Mouse (Mus musculus) megakaryocyte, embryonic 14.5 days (primary cell): Measurements from ENCODE around the gene Stk25.

Experiments used
- FLI1 ChIP-seq: IDR thresholded peaks from 2 replicates; pipeline ENCODE4 v1.6.1; 2012; ENCODE audit warnings: low read length, inconsistent platforms, mixed read lengths
- GATA1 ChIP-seq: IDR thresholded peaks from 3 replicates; pipeline ENCODE4 v1.6.1; 2012; ENCODE audit warnings: mixed read lengths, low read length, inconsistent platforms, borderline replicate concordance

GRCm38 (mm10) chr1:93672682-93673081 is 14.2 kb upstream of the Stk25 start:
- TF ChIP-seq FLI1 (no peak), GATA1 (no peak)
